Mouse (Mus musculus) gastrocnemius, adult 2 months (tissue): Measurements from ENCODE around the gene Pard3. TPM values are rescaled to one million over a fixed set of nuclear protein-coding genes. Genes with fewer than 3 reads are reported as not detected.
A peak's percentile ranks its signal among the peaks of the same experiment; 100 is the strongest.

ENCODE experiments used
- DNase-seq: peaks from one replicate; pipeline ENCODE4 v3.0.0; 2022
- H3K27ac ChIP-seq: fragments of 200-600 bp; 2 replicates; pipeline ENCODE4 v1.8.1; 2022; ENCODE audit warnings: mild to moderate bottlenecking
- H3K4me3 ChIP-seq: fragments of 200-600 bp; 2 replicates; pipeline ENCODE4 v1.8.1; 2022; ENCODE audit warnings: mild to moderate bottlenecking, moderate library complexity
- CTCF ChIP-seq: fragments of 200-600 bp; IDR thresholded peaks from 2 replicates; pipeline ENCODE4 v1.8.1; 2022; ENCODE audit warnings: antibody characterized with exemption, mild to moderate bottlenecking, moderate library complexity
- intact Hi-C: fragments of 180-260 bp; cut with DNase I; formaldehyde crosslinking; loops from one replicate; pipeline ENCODE4 v1.15.1; 2025
- long read RNA-seq, 2 experiments: library from polyadenylated mRNA; stranded (forward); transcript quantifications; one replicate each; pipeline ENCODE4 v2.0.0; 2021
- total RNA-seq, 2 experiments: library from RNA; stranded (reverse); gene quantifications; 2 replicates each; pipeline ENCODE4 v1.2.3; 2021

The Pard3 gene
- total RNA-seq, result 10 to 100 TPM; 29.8 to 30.2 TPM
- long read RNA-seq, experiment 1, full-length matches to known transcripts, result 13 of 27 reads
- long read RNA-seq, experiment 1, partial matches to known transcripts, result 4 of 27 reads
- long read RNA-seq, experiment 1, other reads (novel, unspliced or antisense), result 10 of 27 reads
- long read RNA-seq, experiment 2, full-length matches to known transcripts, result 5 of 27 reads
- long read RNA-seq, experiment 2, partial matches to known transcripts, result 5 of 27 reads
- long read RNA-seq, experiment 2, other reads (novel, unspliced or antisense), result 17 of 27 reads

- intact Hi-C loops, result loop anchor here (2.0 to 5.0 kb wide), 3 partner anchors 75 to 114 kb away; no protein-coding TSS in a partner anchor
- Histone ChIP-seq H3K4me3 (peak within 1 kb of the TSS; percentile 96), H3K27ac (peak within 1 kb of the TSS; percentile 95)
- peak; percentile 93 for DNase-seq
- TF ChIP-seq CTCF, result peak; percentile 46
These were observed at the start of gene Pard3 for GRCm38 (mm10) chr8:127063551-127064360. Gene Pard3, plus strand, starts transcription at chr8:127063893.

GRCm38 (mm10) chr8:127021830-127022229 is 41.9 kb upstream of the Pard3 start:
- no peak for TF ChIP-seq CTCF
- Histone ChIP-seq H3K27ac (no peak overlapping the region), H3K4me3 (no peak overlapping the region)
- intact Hi-C loops, result no loop called here
- DNase-seq, result no peak

GRCm38 (mm10) chr8:127025256-127025717 is 38.4 kb upstream of the Pard3 start:
- TF ChIP-seq CTCF, result no peak

GRCm38 (mm10) chr8:127025775-127026174 is 37.9 kb upstream of the Pard3 start:
- intact Hi-C loops, result no loop called here
- no peak for DNase-seq
- no peak for TF ChIP-seq CTCF

More at GRCm38 (mm10) chr8:127025256-127025717, 38.4 kb upstream of the Pard3 start:
- Histone ChIP-seq H3K4me3 (no peak overlapping the region), H3K27ac (no peak overlapping the region)
- DNase-seq, result no peak
- intact Hi-C loops, result no loop called here

GRCm38 (mm10) chr8:127031476-127031875 is 32.2 kb upstream of the Pard3 start:
- Histone ChIP-seq H3K27ac (no peak overlapping the region), H3K4me3 (no peak overlapping the region)
- intact Hi-C loops, result no loop called here
- no peak for DNase-seq
- TF ChIP-seq CTCF, result no peak

More at GRCm38 (mm10) chr8:127025775-127026174, 37.9 kb upstream of the Pard3 start:
- H3K27ac ChIP-seq, result no peak overlapping the region
- no peak overlapping the region for H3K4me3 ChIP-seq

- no peak overlapping the region for H3K27ac ChIP-seq
- TF ChIP-seq CTCF, result no peak
These were observed 24.8 kb upstream of the Pard3 start for GRCm38 (mm10) chr8:127038928-127039327.

GRCm38 (mm10) chr8:127049996-127050395 is 13.7 kb upstream of the Pard3 start:
- Histone ChIP-seq H3K27ac (no peak overlapping the region), H3K4me3 (no peak overlapping the region)
- TF ChIP-seq CTCF, result no peak
- no peak for DNase-seq
- intact Hi-C loops, result no loop called here

More at GRCm38 (mm10) chr8:127038928-127039327, 24.8 kb upstream of the Pard3 start:
- intact Hi-C loops, result no loop called here
- no peak overlapping the region for H3K4me3 ChIP-seq
- no peak for DNase-seq

- no peak for DNase-seq
- Histone ChIP-seq H3K4me3 (no peak overlapping the region), H3K27ac (no peak overlapping the region)
- intact Hi-C loops, result no loop called here
- TF ChIP-seq CTCF, result no peak
These were observed 11.6 kb upstream of the Pard3 start for GRCm38 (mm10) chr8:127052132-127052531.

GRCm38 (mm10) chr8:127055081-127055480 is 8.6 kb upstream of the Pard3 start:
- intact Hi-C loops, result no loop called here
- no peak for TF ChIP-seq CTCF

GRCm38 (mm10) chr8:127058759-127059158 is 4.9 kb upstream of the Pard3 start:
- Histone ChIP-seq H3K4me3 (no peak overlapping the region), H3K27ac (no peak overlapping the region)
- intact Hi-C loops, result no loop called here
- no peak for DNase-seq
- no peak for TF ChIP-seq CTCF

More at GRCm38 (mm10) chr8:127055081-127055480, 8.6 kb upstream of the Pard3 start:
- DNase-seq, result peak; percentile 62
- H3K4me3 ChIP-seq, result no peak overlapping the region
- no peak overlapping the region for H3K27ac ChIP-seq

- no peak overlapping the region for H3K4me3 ChIP-seq
- H3K27ac ChIP-seq, result no peak overlapping the region
- no peak for DNase-seq
- intact Hi-C loops, result loop anchor here (5.0 kb wide), 2 partner anchors 73 to 117 kb away; no protein-coding TSS in a partner anchor
- TF ChIP-seq CTCF, result no peak
These were observed 3.9 kb upstream of the Pard3 start for GRCm38 (mm10) chr8:127059826-127060225.

GRCm38 (mm10) chr8:127064361-127065112 is 844 bp downstream of the Pard3 start:
- intact Hi-C loops, result loop anchor here (5.0 kb wide), 2 partner anchors 77 to 113 kb away; no protein-coding TSS in a partner anchor
- DNase-seq, result peak; percentile 74
- Histone ChIP-seq H3K27ac (peak overlapping the region; percentile 95), H3K4me3 (peak overlapping the region; percentile 96)
- TF ChIP-seq CTCF, result no peak
